Mouse (Mus musculus) CH12.LX (cell line): ENCODE results near the gene Rab23. TPM values are rescaled to one million over a fixed set of nuclear protein-coding genes. Genes with fewer than 3 reads are reported as not detected.

Experiments
- DNase-seq: peaks from one replicate; pipeline ENCODE4 v3.0.0-alpha.2; 2013; ENCODE audit errors: extremely low read depth
- H3K27ac ChIP-seq: 2 replicates; pipeline ENCODE4 v1.5.1; 2012; ENCODE audit warnings: low read depth, mild to moderate bottlenecking, control low read depth, moderate library complexity; ENCODE audit not compliant: insufficient read depth
- H3K27me3 ChIP-seq: replicated peaks from 2 replicates; pipeline ENCODE3; 2012; ENCODE audit warnings: inconsistent platforms
- H3K36me3 ChIP-seq, 2 experiments: replicated peaks in 1 of 2; 2 replicates each; pipeline versions ENCODE3 to v1.6.1; 2012; ENCODE audit warnings: inconsistent platforms in 1 of 2, low read length in 1 of 2, mild to moderate bottlenecking in 1 of 2, mixed read lengths in 1 of 2, moderate library complexity in 1 of 2; ENCODE audit not compliant: control insufficient read depth in 1 of 2, insufficient read depth in 1 of 2
- H3K4me1 ChIP-seq, 2 experiments: 2 replicates each; pipeline ENCODE4 v1.6.1; 2012; ENCODE audit warnings: inconsistent platforms in 1 of 2, moderate library complexity in 1 of 2; ENCODE audit not compliant: insufficient read depth in 2 of 2, control insufficient read depth in 1 of 2
- H3K4me2 ChIP-seq: 2 replicates; pipeline ENCODE4 v1.6.1; 2012; ENCODE audit warnings: low read depth, mild to moderate bottlenecking, control low read depth; ENCODE audit not compliant: poor library complexity, insufficient read depth, severe bottlenecking
- H3K4me3 ChIP-seq, 3 experiments: fragments of 150-350 bp in 1 of 3; sonication (generic) in 1 of 3; replicated peaks in 1 of 3; 2 replicates each; pipeline versions ENCODE3 to v1.5.1; 2011 to 2012; ENCODE audit warnings: low read depth in 2 of 3, low read length in 2 of 3, mild to moderate bottlenecking in 2 of 3, moderate library complexity in 2 of 3, control low read depth in 1 of 3, improper control_type of control experiment in 1 of 3, inconsistent platforms in 1 of 3, mixed read lengths in 1 of 3; ENCODE audit not compliant: poor library complexity in 1 of 3
- H3K79me2 ChIP-seq: replicated peaks from 2 replicates; pipeline ENCODE4 v1.6.1; 2012; ENCODE audit warnings: mild to moderate bottlenecking, moderate library complexity; ENCODE audit not compliant: control insufficient read depth, poor library complexity, insufficient read depth, severe bottlenecking; ENCODE audit errors: extremely low read depth
- H3K9ac ChIP-seq: 2 replicates; pipeline ENCODE4 v1.6.1; 2012; ENCODE audit warnings: low read depth, mild to moderate bottlenecking, control low read depth, moderate library complexity; ENCODE audit not compliant: insufficient read depth
- H3K9me3 ChIP-seq: replicated peaks from 2 replicates; pipeline ENCODE3; 2012; ENCODE audit warnings: low read length, inconsistent platforms, mixed read lengths
- CTCF ChIP-seq, 2 experiments: IDR thresholded peaks in 1 of 2; conservative IDR thresholded peaks in 1 of 2; 2 replicates each; pipeline ENCODE4 v1.5.1; 2011 to 2012; ENCODE audit warnings: low read depth in 2 of 2, low read length in 2 of 2, improper control_type of control experiment in 1 of 2, inconsistent platforms in 1 of 2, mild to moderate bottlenecking in 1 of 2, moderate library complexity in 1 of 2
- ELF1 ChIP-seq: IDR thresholded peaks from 2 replicates; pipeline ENCODE4 v1.6.1; 2014; ENCODE audit warnings: low read depth, mild to moderate bottlenecking, inconsistent platforms, low read length, improper control_type of control experiment
- GABPA ChIP-seq: IDR thresholded peaks from 2 replicates; pipeline ENCODE4 v1.6.1; 2012; ENCODE audit warnings: low read depth, low read length, improper control_type of control experiment, inconsistent platforms; ENCODE audit not compliant: insufficient replicate concordance
- HCFC1 ChIP-seq: IDR thresholded peaks from 2 replicates; pipeline ENCODE4 v1.6.1; 2012; ENCODE audit warnings: low read depth, mild to moderate bottlenecking, inconsistent platforms, low read length, improper control_type of control experiment
- JUND ChIP-seq: conservative IDR thresholded peaks from 2 replicates; pipeline ENCODE4 v1.6.1; 2011; ENCODE audit warnings: low read depth, low read length, improper control_type of control experiment
- KAT2A ChIP-seq: IDR thresholded peaks from 2 replicates; pipeline ENCODE4 v1.6.1; 2012; ENCODE audit warnings: low read length, improper control_type of control experiment, inconsistent platforms; ENCODE audit not compliant: insufficient replicate concordance
- MAFK ChIP-seq: IDR thresholded peaks from 2 replicates; pipeline ENCODE4 v1.6.1; 2011; ENCODE audit warnings: low read length, improper control_type of control experiment; ENCODE audit not compliant: insufficient replicate concordance
- MAZ ChIP-seq: IDR thresholded peaks from 2 replicates; pipeline ENCODE4 v1.6.1; 2012; ENCODE audit warnings: low read depth, mild to moderate bottlenecking, inconsistent platforms, low read length, improper control_type of control experiment, moderate library complexity
- MEF2A ChIP-seq: IDR thresholded peaks from 2 replicates; pipeline ENCODE4 v1.6.1; 2014; ENCODE audit warnings: low read depth, mild to moderate bottlenecking, inconsistent platforms, low read length, improper control_type of control experiment, borderline replicate concordance
- MYC ChIP-seq: IDR thresholded peaks from 2 replicates; pipeline ENCODE4 v1.6.1; 2011; ENCODE audit warnings: low read depth, mild to moderate bottlenecking, improper control_type of control experiment, low read length
- PAX5 ChIP-seq: IDR thresholded peaks from 2 replicates; pipeline ENCODE4 v1.6.1; 2012; ENCODE audit warnings: low read length, inconsistent platforms, mixed read lengths
- RAD21 ChIP-seq: IDR thresholded peaks from 2 replicates; pipeline ENCODE4 v1.6.1; 2011; ENCODE audit warnings: low read depth, mild to moderate bottlenecking, low read length, improper control_type of control experiment, moderate library complexity
- RCOR1 ChIP-seq: conservative IDR thresholded peaks from 2 replicates; pipeline ENCODE4 v1.6.1; 2012; ENCODE audit warnings: low read depth, mild to moderate bottlenecking, inconsistent platforms, low read length, improper control_type of control experiment
- SIN3A ChIP-seq: IDR thresholded peaks from 2 replicates; pipeline ENCODE4 v1.6.1; 2012; ENCODE audit warnings: low read length, improper control_type of control experiment, inconsistent platforms
- SMC3 ChIP-seq: IDR thresholded peaks from 2 replicates; pipeline ENCODE4 v1.6.1; 2011; ENCODE audit warnings: low read depth, low read length, improper control_type of control experiment
- TCF12 ChIP-seq: IDR thresholded peaks from 2 replicates; pipeline ENCODE4 v1.6.1; 2014; ENCODE audit warnings: low read depth, mild to moderate bottlenecking, inconsistent platforms, low read length, improper control_type of control experiment
- USF1 ChIP-seq: IDR thresholded peaks from 2 replicates; pipeline ENCODE4 v1.6.1; 2014; ENCODE audit warnings: low read depth, mild to moderate bottlenecking, inconsistent platforms, low read length, improper control_type of control experiment
- USF2 ChIP-seq: conservative IDR thresholded peaks from 2 replicates; pipeline ENCODE4 v1.6.1; 2011; ENCODE audit warnings: low read depth, low read length, improper control_type of control experiment
- ZC3H11A ChIP-seq: IDR thresholded peaks from 2 replicates; pipeline ENCODE4 v1.6.1; 2012; ENCODE audit warnings: low read depth, mild to moderate bottlenecking, inconsistent platforms, low read length, improper control_type of control experiment
- ZMIZ1 ChIP-seq: IDR thresholded peaks from 2 replicates; pipeline ENCODE4 v1.6.1; 2012; ENCODE audit warnings: low read depth, mild to moderate bottlenecking, inconsistent platforms, low read length, improper control_type of control experiment
- ZNF384 ChIP-seq: IDR thresholded peaks from 2 replicates; pipeline ENCODE4 v1.6.1; 2012; ENCODE audit warnings: low read depth, low read length, improper control_type of control experiment, inconsistent platforms
- dilution Hi-C: fragments of 300-500 bp; cut with MboI; formaldehyde crosslinking; loops from 2 replicates; pipeline ENCODE4 v1.14.3; 2020; ENCODE audit warnings: low sequenced_read_pairs; ENCODE audit not compliant: extremely low pct_unique_long_range_greater_than_20kb, extremely low pct_ligation_motif_present
- in situ Hi-C: fragments of 300-500 bp; cut with MboI; formaldehyde crosslinking; loops from 3 replicates; pipeline ENCODE4 v1.14.3; 2019; ENCODE audit warnings: low sequenced_read_pairs, low pct_ligation_motif_present, low pct_unique_long_range_greater_than_20kb, mixed read lengths
- polyA plus RNA-seq: library from polyadenylated mRNA; unstranded; fragments of >175 nt; gene quantifications from 2 replicates; pipeline ENCODE4 v1.2.1, GENCODE M21; 2012; ENCODE audit warnings: low read depth; ENCODE audit not compliant: insufficient read length
- total RNA-seq, 2 experiments: library from RNA; depleted of rRNA; stranded (reverse); fragments of 300-350 nt in 1 of 2; fragments of >200 nt in 1 of 2; gene quantifications; 2 replicates each; pipeline ENCODE4 v1.2.3; 2012 to 2014

The Rab23 gene
- total and polyA plus RNA-seq, 3 experiments = 5.8 to 17.6 (median 6.7) TPM

GRCm38 (mm10) chr1:33751283-33751682, 31.6 kb downstream of the Rab23 start:
- Histone ChIP-seq H3K27ac (no peak overlapping the region), H3K4me3 (no peak overlapping the region), H3K36me3 (peaks cover 29 to 77% of the 10 kb centered on the region in 2 experiments), H3K9ac (no peak overlapping the region), H3K4me1 (peaks cover 6 to 26% of the 10 kb centered on the region in 2 experiments), H3K9me3 (peaks cover 3% of the 10 kb centered on the region), H3K27me3 (no peaks in the 10 kb centered on the region), H3K79me2 (peaks cover 35% of the 10 kb centered on the region), H3K4me2 (no peak overlapping the region)
- no peak for DNase-seq
- dilution Hi-C loops (no loop called here), in situ Hi-C loops (no loop called here)
- no peak for TF ChIP-seq ZC3H11A
- TF ChIP-seq RCOR1 = no peak
- no peak for TF ChIP-seq ZNF384
- no peak for TF ChIP-seq ZMIZ1
- TF ChIP-seq USF1 = no peak
- no peak for TF ChIP-seq USF2
- TF ChIP-seq GABPA = no peak
- TF ChIP-seq HCFC1 = no peak
- TF ChIP-seq ELF1 = no peak
- no peak for TF ChIP-seq SIN3A
- TF ChIP-seq JUND = no peak
- TF ChIP-seq CTCF (conservative IDR thresholded peaks at IDR 0.05 in 1 of 2, IDR thresholded peaks at IDR 0.05 in 1 of 2; ENCODE audit: low read depth in 2 of 2, low read length in 2 of 2) = no peak
- no peak for TF ChIP-seq SMC3
- TF ChIP-seq PAX5 = no peak
- no peak for TF ChIP-seq MEF2A
- TF ChIP-seq TCF12 = no peak
- no peak for TF ChIP-seq RAD21
- TF ChIP-seq MAZ = no peak
- no peak for TF ChIP-seq MYC

- in situ Hi-C loops (no loop called here), dilution Hi-C loops (no loop called here)
- H3K36me3 ChIP-seq = peaks cover 6 to 49% of the 10 kb centered on the region in 2 experiments
- TF ChIP-seq KAT2A (no peak), MAFK (peak; percentile 63; the same call in 1 of the 2 replicates)
- H3K9me3 ChIP-seq = peaks cover 3% of the 10 kb centered on the region
- H3K27ac ChIP-seq = no peak overlapping the region
- no peak for DNase-seq
- no peak overlapping the region for H3K4me2 ChIP-seq
- no peak overlapping the region for H3K4me3 ChIP-seq
- no peaks in the 10 kb centered on the region for H3K27me3 ChIP-seq
- H3K4me1 ChIP-seq = peaks cover 6 to 36% of the 10 kb centered on the region in 2 experiments
- H3K79me2 ChIP-seq = peaks cover 44% of the 10 kb centered on the region
- H3K9ac ChIP-seq = no peak overlapping the region
These were observed 34.4 kb downstream of the Rab23 start for GRCm38 (mm10) chr1:33754089-33754488.
